Mouse (Mus musculus): Measurements from ENCODE around the gene Ablim1.

- TF ChIP-seq CTCF (IDR thresholded peaks at IDR 0.05; ENCODE audit: low read depth) (no peak), EP300 (optimal IDR thresholded peaks at IDR 0.05) (no peak)
These were observed 175.7 kb downstream of the Ablim1 start for GRCm38 (mm10) chr19:57138909-57139617.

All from stomach, postnatal 0 days (tissue).